Mouse (Mus musculus): ENCODE results near the gene Cant1.
"Not testable (repeated sequence)": the region's sequence is repeated elsewhere in the genome, so short reads cannot be mapped to it uniquely, and the experiment has no call there.

The Cant1 gene

DNA sequence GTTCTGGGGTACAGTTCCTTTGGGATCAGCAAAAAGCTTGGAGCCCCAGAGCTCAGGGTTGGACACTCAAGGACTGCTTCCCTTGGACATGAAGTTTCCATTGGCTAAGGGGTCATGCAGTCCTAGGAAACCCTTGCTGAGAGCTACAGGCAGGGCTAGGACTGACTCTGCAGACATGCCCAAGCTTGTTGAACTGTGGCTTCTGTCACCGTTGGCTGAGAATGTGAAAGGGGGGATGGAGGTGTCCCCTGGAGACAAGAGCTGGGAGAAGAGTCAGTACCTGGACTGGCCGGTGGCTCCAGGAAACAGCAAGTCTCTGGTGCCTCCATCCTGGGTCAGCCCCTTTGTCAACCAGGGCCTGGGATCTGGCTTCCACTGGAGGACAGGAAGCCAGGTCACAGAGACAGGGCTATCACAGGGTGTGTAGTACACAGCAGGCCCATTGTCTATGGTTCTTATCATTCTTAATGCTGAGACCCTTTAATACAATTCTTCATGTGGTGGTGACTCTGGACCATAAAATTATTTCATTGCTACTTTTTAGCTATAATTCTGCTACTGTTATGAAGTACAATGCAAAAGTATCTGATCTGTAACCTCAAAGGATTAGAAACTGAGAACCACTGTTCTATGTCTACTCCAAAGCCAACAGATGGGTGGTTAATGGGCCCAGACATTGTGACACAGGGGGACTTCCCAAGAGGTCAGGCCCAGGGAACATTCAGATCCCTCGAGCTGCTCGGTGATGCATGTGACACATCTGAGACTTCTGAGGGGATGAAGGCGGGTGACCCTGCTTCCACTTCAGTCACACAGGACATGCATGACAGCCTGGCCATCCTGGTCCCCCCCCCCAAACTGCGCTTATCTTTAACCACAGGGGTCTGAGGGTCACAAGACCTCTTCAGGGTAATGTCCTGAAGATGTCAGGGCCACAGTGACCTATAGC, 14.7 kb downstream of the Cant1 start:
- POLR2A ChIA-PET, result no interaction called here
- CTCF ChIA-PET, result interaction anchor here in 2 of 4 experiments (0.6 to 1.5 kb wide), 4 partner anchors 19 to 684 kb away, joined by 3 to 8 read pairs (median 4); no protein-coding TSS in a partner anchor

DNA sequence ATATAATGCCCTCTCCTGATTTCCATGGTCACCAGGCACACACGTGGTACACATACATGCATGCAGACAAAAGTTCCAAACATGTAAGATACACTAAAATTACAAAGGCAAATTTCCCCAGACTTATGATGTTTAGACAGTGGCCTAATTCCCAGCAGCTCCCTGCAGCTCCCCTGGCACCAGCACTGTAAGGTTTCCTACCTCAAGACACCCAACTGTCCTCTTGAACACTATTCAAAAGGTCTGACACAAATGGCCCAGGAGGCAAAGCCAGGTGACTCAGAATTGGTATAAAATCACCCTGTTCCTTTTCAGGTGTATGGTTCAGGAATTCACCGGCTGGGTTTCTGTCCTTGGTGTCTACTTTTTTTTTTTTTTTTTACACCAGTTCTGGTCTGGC, 15.7 kb downstream of the Cant1 start:
- POLR2A ChIA-PET, result no interaction called here
- CTCF ChIA-PET, result interaction anchor here in 1 of 4 experiments (0.6 to 1.5 kb wide), 3 partner anchors 20 to 685 kb away, joined by 3 to 8 read pairs (median 4); no protein-coding TSS in a partner anchor

DNA sequence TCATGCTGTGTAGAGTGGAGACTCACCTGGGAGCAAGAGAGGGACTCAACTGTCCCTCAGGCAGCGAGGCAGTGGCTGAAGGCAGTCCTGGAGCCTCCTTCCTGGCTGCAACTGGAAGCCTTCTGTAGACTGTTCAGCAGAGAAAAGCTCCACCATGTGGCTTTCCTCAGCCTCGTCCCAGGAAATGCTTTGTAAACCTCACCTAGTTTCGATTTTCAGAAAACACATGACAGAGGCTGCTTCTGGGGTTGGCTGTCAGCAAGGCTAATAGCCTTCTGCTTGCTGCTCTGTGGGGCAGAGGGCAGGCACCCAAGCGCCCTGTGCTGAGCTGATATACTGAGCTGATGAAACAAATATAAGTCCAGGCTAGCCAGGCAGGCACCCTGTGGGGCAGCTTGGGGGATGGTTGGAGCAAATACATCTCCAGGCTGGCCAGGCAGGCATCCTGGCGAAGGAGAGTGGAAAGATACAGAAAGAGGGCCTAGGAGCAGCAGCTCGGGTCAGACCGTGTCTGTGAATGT, 17.1 kb downstream of the Cant1 start, which contains the start of gene Lgals3bp:
Gene Lgals3bp (minus strand): TSS at position 333 of the 521 bp plus-strand sequence.
- ChIA-PET POLR2A (interaction anchor here in 2 of 4 experiments (0.7 to 1.0 kb wide), 3 partner anchors 17 to 432 kb away, joined by 3 to 4 read pairs (median 3); partner anchors contain the start of genes Cant1 (in 1 of the 2) and Socs3 (in 1 of the 2)), CTCF (interaction anchor here in 1 of 4 experiments (0.6 kb wide), 1 partner anchor 71 kb away, joined by 3 read pairs; no protein-coding TSS in a partner anchor)

DNA sequence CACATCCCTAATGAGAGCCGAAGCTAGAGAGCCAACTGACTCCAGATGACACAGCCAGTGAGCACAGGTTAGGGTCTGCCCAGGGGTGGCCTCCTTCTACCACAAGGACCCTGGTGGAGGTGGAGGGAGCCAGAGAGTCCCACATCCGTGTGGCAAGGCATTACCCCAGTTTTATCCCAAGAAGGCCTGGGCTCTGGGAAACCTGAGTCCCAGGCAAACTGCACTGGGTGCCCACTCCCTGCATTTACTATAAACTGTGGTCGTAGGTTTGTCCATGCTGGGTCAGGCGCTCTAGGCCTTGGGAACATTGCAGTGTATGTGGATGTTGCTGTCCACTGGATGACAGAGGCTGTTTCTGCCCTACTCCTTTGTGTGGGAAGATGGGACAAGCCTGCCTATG, 17.7 kb downstream of the Cant1 start:
- POLR2A ChIA-PET, result interaction anchor here in 2 of 4 experiments (0.6 to 1.0 kb wide), 5 partner anchors 18 to 431 kb away, joined by 3 to 4 read pairs (median 3); partner anchors contain the start of genes Cant1 (in 1 of the 2) and Socs3 (in 1 of the 2)
- CTCF ChIA-PET, result interaction anchor here in 2 of 4 experiments (0.6 to 1.0 kb wide), 2 partner anchors 22 to 70 kb away, joined by 3 read pairs; no protein-coding TSS in a partner anchor

DNA sequence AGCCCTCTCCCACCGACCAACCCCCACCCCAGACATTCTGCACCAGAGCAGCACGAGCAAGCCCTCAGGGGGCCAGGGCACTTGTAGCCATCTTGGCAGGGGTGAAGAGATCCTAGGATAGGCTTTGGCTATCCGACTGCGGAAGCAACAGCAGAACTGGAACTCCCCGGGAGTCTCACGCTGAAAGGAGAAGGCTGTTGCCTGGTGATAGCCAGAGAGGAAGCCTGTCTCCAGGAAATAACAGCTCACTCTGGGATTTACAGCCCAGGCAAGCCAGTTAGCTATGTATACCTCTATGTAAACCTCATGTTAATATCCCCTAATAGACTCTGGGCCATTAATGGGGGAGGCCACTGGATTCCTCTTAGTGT, 18.3 kb downstream of the Cant1 start:
- ChIA-PET POLR2A (interaction anchor here in 1 of 4 experiments (0.5 kb wide), 1 partner anchor 34 kb away, joined by 3 read pairs; no protein-coding TSS in a partner anchor), CTCF (interaction anchor here in 1 of 4 experiments (0.7 to 1.0 kb wide), 2 partner anchors 22 to 212 kb away, joined by 3 read pairs; no protein-coding TSS in a partner anchor)

DNA sequence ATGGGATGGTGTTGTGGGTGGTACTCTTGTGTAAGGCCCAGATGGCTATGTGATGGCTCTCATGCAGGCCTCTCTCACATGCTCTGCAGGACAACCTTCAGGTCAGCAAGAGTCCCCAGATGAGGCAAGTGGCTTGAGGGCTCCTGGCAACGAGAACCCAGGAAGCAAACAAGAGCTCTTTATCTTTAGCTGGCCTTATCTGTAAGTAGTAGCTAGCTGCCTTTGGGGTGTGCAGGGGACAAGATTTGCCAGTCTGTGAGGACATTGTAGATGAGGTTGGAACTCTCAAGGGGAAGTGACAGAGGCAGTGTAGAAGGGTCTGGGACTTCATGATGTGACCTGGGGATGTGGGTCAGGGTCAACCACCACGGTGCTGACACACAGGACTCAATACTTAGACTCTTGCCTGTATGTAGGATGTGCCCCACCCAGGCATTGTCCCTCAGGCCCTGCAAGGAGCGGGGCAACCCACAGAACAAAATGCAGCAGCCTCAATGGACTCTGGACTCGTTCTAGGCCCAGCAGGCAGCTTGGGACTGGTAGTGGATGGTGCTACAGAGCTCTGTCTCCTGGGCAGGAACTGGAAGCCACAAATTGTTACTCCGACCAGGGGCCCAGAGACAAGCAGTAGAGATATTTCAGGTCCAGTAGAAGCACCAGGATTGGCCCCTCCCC, 18.9 kb downstream of the Cant1 start:
- ChIA-PET POLR2A (interaction anchor here in 2 of 4 experiments (0.5 to 0.6 kb wide), 3 partner anchors 35 to 743 kb away, joined by 3 to 4 read pairs (median 4); no protein-coding TSS in a partner anchor), CTCF (interaction anchor here in 1 of 4 experiments (0.7 kb wide), 1 partner anchor 213 kb away, joined by 3 read pairs; no protein-coding TSS in a partner anchor)

DNA sequence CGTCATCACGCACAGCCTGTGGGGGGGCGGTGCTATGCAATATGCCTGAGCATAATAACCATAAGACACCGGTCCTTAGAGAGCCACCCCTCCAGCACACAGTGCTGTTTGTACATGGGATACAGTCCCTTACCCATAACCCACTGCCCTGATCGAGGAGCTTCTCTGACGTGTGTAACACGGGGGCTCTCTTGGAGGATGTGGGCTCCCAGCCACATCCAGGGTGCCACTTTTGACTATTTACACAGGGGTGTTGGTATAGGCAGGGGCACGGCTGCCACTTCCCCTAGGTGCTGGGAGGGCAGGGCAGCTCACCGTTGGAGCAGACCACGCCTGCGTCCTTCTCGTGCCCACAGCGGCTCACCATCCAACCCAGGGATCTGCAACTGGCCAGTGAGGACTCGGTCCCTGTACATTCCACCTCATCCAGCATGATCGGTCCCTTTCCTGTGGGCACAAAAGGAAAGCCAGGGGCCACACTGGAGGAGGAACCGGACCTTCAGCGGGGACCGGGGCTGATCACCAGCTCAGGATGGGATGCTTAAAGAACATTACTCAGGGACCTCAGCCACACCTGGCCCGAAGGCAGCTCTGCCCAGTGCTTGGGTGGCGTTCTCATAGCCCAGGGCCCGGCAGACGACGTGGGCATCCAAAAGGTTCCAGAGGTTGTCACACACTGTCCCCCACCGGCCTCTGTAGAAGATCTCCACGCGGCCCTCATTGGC, 20.9 kb downstream of the Cant1 start:
- POLR2A ChIA-PET, result interaction anchor here in 2 of 4 experiments (0.5 to 1.0 kb wide), 2 partner anchors 21 to 129 kb away, joined by 3 read pairs; partner anchors contain the start of gene Cant1 (in 1 of the 2)
- CTCF ChIA-PET, result interaction anchor here in 3 of 4 experiments (0.6 to 2.3 kb wide), 4 partner anchors 9 to 25 kb away, joined by 3 to 5 read pairs (median 4); no protein-coding TSS in a partner anchor

DNA sequence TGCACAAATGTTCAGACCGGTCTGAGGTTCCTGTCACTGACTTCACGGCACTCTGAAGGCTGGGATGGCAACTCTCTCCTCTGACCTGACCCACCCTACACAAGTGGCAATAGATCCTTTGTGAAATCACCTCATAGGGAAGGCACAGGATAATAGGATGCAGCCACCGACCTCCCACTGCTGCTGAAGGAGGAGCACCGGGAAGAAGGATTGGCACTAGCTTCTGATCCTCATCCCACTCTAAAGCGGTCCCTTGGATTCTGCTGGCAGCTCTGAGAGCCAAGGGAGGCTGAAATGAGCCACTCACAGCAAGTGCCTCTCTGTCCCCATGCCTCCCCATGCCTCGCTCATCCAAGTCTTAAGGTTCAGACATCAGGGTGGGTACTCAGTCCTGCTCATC, 24.3 kb downstream of the Cant1 start:
- POLR2A ChIA-PET, result no interaction called here

DNA sequence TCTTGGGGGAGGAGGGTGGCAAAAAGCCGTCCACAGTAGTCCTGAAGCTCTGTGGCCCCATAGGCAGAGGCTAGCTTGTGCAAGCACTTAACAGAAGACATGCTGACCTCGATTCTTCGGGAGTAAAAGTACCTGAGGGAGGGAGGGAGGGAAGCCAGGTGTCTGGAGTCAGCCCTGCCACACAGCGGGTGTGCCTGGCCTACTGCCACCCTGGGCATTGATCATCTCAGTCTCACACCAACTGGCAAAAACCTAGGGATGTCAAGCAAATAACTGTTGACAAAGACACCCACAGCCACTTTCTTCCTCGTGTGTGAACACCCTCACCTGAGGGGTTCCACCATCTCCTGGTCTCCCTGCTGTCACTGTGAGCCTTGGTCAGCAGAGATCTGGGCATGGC, 24.9 kb downstream of the Cant1 start:
- POLR2A ChIA-PET, result no interaction called here
- CTCF ChIA-PET, result interaction anchor here in 3 of 4 experiments (0.7 to 1.5 kb wide), 3 partner anchors 49 to 1389 kb away, joined by 3 to 6 read pairs (median 5); no protein-coding TSS in a partner anchor

More for the DNA sequence above, 24.3 kb downstream of the Cant1 start:
- CTCF ChIA-PET, result interaction anchor here in 1 of 4 experiments (0.6 kb wide), 1 partner anchor 66 kb away, joined by 3 read pairs; no protein-coding TSS in a partner anchor

DNA sequence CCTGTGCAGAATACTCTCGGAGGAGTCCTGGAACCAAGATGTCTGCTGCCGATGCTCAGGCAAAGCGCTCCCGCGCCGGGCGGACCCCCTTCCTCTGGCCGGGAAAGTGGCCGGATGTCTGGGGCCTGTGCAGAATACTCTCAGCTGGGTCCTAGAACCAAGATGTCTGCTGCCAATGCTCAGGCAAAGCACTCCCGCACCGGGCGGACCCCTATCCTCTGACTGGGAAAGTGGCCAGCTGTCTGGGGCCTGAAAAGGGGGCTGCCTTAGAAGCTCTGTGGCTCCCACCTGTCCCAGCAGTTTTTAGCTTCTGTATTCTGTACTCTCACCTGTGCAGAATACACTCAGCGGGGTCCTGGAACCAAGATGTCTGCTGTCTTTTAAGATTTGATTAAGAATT, 31.1 kb downstream of the Cant1 start:
- CTCF ChIA-PET, result interaction anchor here in 1 of 4 experiments (1.0 kb wide), 1 partner anchor 56 kb away, joined by 3 read pairs; no protein-coding TSS in a partner anchor
- POLR2A ChIA-PET, result not testable (repeated sequence)

DNA sequence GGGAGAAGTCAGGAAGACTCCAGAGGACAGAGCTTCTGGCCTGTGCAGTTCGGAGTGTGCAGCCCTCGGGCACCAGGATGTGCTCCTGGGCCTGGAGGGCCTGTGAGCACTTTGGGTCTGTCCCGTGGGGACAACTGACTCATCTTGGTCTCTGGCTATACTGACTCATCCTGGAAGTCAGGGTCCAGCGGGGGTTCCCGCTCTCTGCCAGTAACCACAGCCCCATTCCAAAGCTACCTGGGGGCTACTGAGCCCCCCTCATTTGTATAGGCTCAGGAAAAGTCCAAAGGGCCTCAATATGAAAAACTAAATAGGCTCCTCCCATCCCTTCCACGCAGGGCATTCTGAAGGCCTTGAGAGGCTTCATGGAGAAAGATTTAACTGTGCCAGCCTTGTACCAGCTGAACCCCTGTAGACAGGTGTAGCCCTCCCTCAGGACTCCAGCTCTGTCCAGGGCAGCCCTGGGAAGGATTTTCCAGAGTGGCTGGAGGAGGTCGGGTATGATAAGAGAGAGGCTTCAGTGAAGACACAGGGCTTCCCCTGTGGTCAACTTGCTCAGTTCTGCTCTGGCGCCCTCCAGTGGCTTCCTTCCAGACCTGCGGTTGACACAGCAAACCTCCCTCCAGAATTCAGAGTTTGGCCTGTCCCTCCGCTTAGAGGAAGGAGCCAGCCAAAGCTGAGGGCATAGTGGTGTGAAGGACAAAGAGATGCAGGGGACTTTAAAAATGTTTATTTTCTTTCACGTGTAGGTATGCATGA, 39.5 kb downstream of the Cant1 start:
- ChIA-PET CTCF (interaction anchor here (0.6 to 2.4 kb wide), 24 partner anchors 8 to 383 kb away, joined by 3 to 10 read pairs (median 3); partner anchors contain the start of gene Usp36 (in 1 of the 4)), POLR2A (interaction anchor here in 1 of 4 experiments (0.7 kb wide), 1 partner anchor 47 kb away, joined by 3 read pairs; no protein-coding TSS in a partner anchor)

DNA sequence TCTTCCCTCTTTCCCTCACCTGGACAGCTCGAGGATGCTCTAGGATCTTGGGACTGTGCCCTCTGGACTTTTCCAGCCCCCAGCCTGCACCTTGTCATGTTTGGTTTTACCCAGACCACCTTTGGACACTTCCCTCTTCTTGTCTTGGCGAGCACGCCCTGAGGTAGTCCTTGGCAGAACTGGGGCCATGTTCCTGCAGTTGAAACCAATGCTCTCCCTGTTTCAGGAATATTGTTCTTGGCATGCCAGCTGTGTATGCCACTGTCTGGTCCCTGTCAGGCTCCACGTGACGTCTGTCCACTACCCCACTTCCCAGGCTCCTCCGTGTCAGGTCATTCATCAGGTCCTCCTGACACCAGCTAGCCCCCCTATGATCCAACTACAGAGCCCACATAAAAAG, 40.2 kb downstream of the Cant1 start:
- CTCF ChIA-PET, result interaction anchor here in 3 of 4 experiments (0.6 to 2.4 kb wide), 5 partner anchors 45 to 585 kb away, joined by 3 to 10 read pairs (median 5); no protein-coding TSS in a partner anchor
- POLR2A ChIA-PET, result no interaction called here

DNA sequence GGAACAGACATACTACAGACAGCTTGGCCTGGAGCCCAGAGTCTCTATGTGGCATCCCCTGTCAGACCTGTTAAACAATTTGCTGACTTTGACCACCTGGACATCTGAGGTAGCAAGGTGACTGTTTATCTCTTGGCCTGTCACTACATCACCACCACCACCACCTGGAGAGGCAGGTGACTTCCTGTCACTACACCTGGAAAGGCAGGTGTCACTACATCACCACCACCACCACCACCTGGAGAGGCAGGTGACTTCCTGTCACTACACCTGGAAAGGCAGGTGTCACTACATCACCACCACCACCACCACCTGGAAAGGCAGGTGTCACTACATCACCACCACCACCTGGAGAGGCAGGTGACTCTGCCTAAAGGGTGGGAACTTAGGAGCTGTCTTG, 42.6 kb downstream of the Cant1 start:
- POLR2A ChIA-PET, result interaction anchor here in 1 of 4 experiments (0.5 kb wide), 1 partner anchor 243 kb away, joined by 3 read pairs; no protein-coding TSS in a partner anchor
- CTCF ChIA-PET, result not testable (repeated sequence)

DNA sequence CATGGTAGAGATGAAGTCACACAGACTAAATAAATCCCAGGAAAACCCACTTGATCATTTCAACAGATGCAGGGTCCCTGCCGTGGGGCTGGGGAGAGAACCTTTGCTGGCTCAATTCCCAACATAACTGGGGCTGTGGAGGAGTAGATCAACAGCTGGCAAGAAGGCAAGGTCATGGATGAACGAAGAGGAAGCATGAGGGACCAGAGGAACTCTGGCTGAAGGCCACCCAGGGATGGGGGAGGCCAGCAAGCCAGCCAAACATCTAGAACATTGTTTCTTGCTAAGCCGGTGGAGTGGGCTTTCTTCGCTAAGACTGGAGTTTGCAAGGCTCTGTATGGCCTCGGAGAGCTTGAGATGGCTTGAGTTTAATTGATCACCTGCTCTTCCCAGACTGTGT, 43.0 kb downstream of the Cant1 start:
- ChIA-PET POLR2A (interaction anchor here in 2 of 4 experiments (0.5 to 0.6 kb wide), 2 partner anchors 243 to 844 kb away, joined by 3 to 4 read pairs; no protein-coding TSS in a partner anchor), CTCF (interaction anchor here in 2 of 4 experiments (0.5 to 0.6 kb wide), 2 partner anchors 1412 to 1564 kb away, joined by 3 to 4 read pairs; no protein-coding TSS in a partner anchor)

DNA sequence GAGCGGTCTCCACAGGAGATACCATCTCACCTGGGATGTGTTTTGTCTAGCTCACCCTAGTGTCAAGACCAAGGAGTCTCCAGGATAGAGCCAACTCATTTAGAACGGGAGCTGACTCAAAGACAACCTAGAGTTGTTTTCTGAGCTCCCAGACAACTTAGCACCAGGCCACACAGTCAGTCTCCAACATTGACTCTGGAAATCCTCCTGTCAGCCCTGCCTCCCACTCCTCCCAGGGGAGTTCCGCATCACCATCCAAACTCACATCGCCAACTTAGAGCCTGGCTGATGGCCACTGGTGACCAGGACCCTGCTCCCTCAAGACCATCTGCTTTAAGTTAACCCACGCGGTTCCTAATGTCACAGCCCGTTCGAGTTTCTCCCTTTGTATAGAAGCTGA, 43.4 kb downstream of the Cant1 start:
- CTCF ChIA-PET, result interaction anchor here in 2 of 4 experiments (0.5 to 0.6 kb wide), 2 partner anchors 1412 to 1564 kb away, joined by 3 to 4 read pairs; no protein-coding TSS in a partner anchor

DNA sequence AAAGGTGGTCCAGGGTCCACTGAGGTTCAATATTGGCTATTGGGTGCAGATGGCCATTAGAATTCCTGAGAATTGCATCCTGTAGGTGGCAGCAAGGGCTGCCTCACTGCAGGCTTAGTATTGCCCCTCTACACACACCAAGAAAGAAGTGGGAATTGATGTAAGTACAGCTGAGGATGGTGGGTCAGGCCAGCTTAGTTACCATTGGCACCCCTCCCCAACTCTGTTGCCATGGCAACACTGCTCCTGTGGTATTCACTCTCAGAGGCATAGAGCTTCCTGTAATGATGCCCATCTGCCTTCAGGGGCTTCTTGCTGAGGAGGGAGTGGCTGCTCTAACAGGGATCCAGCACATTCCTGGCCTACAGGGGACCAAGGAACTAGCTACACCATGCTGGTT, 43.9 kb downstream of the Cant1 start:
- ChIA-PET POLR2A (interaction anchor here in 1 of 4 experiments (0.6 kb wide), 1 partner anchor 845 kb away, joined by 4 read pairs; no protein-coding TSS in a partner anchor), CTCF (interaction anchor here in 1 of 4 experiments (1.5 kb wide), 1 partner anchor 57 kb away, joined by 6 read pairs; no protein-coding TSS in a partner anchor)

More for the DNA sequence above, 43.4 kb downstream of the Cant1 start:
- POLR2A ChIA-PET, result interaction anchor here in 2 of 4 experiments (0.5 to 0.6 kb wide), 2 partner anchors 242 to 844 kb away, joined by 3 to 4 read pairs; no protein-coding TSS in a partner anchor
